Mouse (Mus musculus) granulocyte monocyte progenitor cell, adult 5-6 weeks (primary cell): Measurements from ENCODE around the gene Fryl. TPM values are rescaled to one million over a fixed set of nuclear protein-coding genes. Genes with fewer than 3 reads are reported as not detected.

ENCODE experiments used
- ATAC-seq: replicated peaks from 2 replicates; pipeline ENCODE4 v1.8.0; 2016; ENCODE audit warnings: mild to moderate bottlenecking, moderate TSS enrichment, inconsistent platforms; ENCODE audit not compliant: poor library complexity, severe bottlenecking
- total RNA-seq, 2 experiments: library from RNA; stranded (forward) in 1 of 2; stranded (reverse) in 1 of 2; fragments of 200-712, 200-1000 nt in 1 of 2; fragments of >200 nt in 1 of 2; fragmentation: Nextera tagmentation in 1 of 2; gene quantifications; 2 replicates each; pipeline ENCODE4 v1.2.3; 2014 to 2017

Gene Fryl
- total RNA-seq, 2 experiments from 2014 or later: 64.8 to 87.8 TPM

- no peak for ATAC-seq
These were observed 123.2 kb downstream of the Fryl start for GRCm38 (mm10) chr5:73132998-73133832.

GRCm38 (mm10) chr5:73130984-73131383 lies 125.4 kb downstream of the Fryl start:
- ATAC-seq: no peak

GRCm38 (mm10) chr5:73129871-73130270 lies 126.5 kb downstream of the Fryl start:
- ATAC-seq: no peak

- no peak for ATAC-seq
These were observed 136.3 kb downstream of the Fryl start for GRCm38 (mm10) chr5:73119969-73120725.

DNA sequence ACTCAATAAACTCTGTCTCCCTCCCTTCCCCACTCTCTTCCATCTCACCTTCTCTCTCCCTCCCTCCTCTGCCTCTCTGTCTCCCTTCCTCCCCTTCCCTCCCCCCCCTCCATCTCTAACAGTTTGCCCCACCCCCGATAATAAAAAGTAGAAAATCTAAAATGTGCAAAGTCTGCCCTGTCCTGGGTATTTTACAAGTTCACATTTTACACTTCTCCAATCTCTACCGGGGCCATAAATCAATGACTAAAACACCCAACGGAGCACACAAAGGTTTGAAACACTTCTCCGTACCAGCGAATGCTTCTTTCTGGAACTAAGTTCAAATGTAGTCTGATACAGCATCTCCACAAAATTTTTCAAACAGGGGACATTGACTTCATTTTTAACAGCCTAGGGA lies 136.9 kb downstream of the Fryl start:
- no peak for ATAC-seq

DNA sequence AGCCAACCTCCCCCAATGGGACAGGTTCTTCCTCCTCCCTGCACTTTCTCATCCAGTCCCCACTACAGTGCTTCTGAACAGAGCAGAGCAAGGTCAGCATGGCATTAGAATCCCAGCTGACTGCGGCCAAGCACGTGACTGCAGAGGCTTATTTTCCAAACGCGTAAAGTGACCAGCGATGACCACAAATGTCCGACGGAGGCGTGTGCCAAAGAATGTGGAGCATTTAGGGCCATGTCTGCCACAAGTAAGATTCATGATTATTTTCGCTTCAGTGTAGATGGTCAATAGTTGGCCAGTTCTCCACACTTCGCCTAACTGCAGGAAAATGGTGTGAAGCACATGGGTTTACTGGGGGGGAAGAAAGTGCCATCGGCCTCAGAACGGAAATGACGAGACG lies 137.6 kb downstream of the Fryl start:
- ATAC-seq: no peak

- ATAC-seq: peak; percentile 48; the same call in 1 of the 2 replicates
These were observed 141.5 kb downstream of the Fryl start for GRCm38 (mm10) chr5:73114878-73115277.

GRCm38 (mm10) chr5:73112331-73112730 lies 144.1 kb downstream of the Fryl start:
- no peak for ATAC-seq

DNA sequence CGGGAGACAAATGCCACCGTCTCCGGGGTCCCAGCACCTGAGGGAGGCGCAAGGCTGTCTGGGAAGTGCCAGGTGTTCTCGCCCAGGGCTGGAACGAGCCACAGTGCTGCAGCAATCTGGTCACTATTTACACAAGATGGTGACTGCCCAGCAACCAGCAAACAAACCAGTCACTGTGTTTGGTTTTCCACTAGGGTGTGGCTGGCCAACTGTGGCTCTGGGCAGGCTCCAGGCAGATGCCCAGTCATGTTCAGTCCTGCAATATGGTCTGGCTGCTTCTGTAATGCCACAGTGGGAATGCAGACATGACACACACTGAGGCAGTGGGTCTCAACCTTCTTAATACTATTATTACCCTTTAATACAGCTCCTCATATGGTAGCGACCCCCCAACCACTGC lies 152.8 kb downstream of the Fryl start:
- no peak for ATAC-seq

DNA sequence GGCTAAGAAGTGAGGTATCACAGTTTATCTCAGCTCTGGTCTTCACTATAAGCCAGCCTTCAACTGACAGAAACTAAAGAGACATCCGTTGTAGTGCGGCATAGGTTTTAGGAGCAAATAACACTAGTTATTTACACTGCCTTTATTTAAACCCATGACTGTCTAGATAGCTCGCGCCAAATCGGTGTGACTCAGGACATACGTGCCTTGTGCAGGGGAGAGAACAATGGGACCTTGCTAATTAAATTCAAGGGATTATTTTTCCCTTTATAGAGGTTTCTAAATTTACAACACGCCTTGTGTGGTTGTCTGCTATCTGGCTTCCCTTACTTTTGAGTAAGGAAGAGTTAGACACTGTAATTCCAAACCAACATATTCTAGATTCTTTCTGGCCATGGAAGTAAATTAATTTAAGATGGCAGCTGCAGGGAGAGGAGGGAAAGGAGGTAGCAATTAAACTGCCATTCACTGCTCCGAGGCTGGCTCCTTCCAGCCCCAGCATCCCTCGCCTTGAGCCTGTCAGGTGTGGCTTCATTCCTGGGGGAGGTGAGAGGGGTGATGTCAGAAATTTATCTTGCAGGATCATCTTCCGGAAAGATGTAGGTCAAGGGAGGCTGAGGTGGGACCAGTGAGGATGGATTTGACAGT lies 154.0 kb downstream of the Fryl start:
- no peak for ATAC-seq

DNA sequence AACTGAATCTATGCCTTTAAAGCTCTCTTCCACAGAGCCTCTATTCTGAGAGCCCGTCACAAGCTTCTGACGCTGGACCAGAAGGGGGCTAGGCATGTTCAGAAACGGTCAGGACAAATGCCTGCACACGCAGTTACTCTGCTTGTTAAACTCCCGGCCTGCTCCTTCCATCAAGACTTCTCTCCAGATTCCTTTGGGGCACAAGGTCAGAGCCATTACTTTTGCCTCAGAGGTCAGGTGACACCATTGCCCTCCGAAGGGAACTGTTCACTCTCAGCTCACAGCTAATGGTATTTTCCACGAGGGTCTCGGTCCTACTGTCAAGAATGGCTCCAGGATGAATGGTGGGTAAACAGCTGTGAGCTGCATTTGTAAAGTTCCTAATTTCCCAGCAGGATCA lies 164.2 kb downstream of the Fryl start:
- no peak for ATAC-seq

DNA sequence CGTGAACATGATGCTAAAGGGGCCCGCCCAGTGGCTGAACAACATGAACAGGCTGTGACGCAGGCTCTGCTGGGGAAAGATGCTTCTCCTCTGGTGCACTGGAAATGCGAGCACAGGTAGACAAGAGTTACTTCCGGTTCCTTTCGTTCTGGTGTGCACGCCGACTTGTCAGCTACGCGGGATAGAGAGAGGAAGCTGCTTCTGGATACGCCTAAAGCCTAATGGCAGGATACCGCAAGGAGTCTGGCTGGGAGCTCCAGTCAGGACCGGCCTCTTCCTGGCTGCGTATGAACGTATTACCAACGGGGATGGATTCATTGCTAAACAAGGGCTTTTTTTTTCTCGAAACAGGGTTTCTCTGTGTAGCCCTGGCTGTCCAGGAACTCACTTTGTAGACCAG lies 167.3 kb downstream of the Fryl start:
- ATAC-seq: no peak

DNA sequence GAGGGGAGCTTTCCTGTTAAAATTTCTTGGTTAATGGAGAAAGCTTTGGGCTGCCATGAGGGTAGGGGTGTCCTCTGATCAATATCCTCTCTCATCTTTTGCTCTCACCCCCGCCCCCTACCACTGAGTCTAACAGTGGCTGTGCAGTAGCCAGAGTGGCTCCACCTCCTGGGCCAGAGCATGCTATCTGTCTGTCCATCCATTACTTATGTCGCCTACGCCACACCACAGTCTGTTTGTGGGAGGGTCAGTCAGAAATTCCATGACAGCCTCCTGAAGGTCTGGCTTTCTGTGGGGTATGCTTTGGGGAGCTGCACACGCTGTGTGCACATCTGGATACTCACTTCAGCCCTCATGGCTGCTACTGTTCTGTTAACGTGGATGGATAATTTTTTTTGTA lies 174.9 kb downstream of the Fryl start:
- no peak for ATAC-seq

DNA sequence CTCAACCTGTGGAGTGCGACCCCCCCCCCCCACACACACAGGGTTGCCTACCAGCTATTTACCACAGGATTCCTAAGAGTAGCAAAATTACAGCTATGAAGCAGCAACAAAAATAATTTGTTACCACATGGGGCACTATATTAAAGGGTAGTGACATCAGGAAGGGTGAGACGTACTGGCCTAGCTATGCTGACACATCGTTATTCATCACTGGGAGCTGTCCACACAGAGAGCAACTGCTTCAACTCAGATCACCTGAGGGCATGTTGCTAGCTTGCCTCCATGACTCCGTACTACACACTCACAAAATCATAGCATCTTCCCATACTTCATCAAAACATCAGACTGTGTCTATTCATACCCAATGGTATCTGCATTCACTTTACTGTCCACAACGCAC lies 176.6 kb downstream of the Fryl start:
- no peak for ATAC-seq

GRCm38 (mm10) chr5:73071319-73071718 lies 185.1 kb downstream of the Fryl start:
- ATAC-seq: peak; percentile 89

GRCm38 (mm10) chr5:73066946-73067345 lies 189.5 kb downstream of the Fryl start:
- no peak for ATAC-seq

- peak; percentile 59 for ATAC-seq
These were observed 192.4 kb downstream of the Fryl start for GRCm38 (mm10) chr5:73063768-73064669.

DNA sequence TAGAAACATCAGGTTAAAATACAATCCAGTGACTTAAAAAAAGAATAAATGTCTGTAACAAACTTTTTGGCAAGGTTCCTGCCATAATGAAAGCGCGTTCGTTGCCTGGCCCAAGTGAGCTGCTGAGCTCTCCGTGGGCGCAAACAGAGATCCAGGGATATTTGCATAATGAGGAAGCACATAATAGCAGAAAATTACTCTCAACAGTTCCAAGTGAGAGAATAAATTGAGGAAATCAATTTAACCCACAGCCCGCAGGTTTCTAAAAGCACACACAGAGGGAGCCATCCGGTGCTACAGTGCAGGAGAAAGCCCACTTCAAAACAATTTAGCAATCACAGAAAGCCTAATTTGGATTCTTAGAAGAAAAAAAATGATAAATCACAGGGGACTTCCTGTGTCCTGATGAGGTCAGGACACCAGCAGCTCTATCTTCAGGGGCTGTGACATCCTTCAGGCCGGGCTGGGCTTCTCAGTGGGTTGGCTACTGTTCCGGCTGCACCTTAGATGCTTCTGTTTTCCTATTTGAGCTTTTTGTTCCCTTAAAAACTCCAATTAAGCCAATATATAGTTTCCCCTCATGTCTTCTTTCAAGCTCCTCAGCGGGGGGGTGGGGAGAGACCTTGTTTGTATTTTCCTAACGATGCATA lies 194.8 kb downstream of the Fryl start:
- no peak for ATAC-seq

GRCm38 (mm10) chr5:73056937-73057336 lies 199.5 kb downstream of the Fryl start:
- ATAC-seq: no peak

GRCm38 (mm10) chr5:73056457-73056856 lies 200.0 kb downstream of the Fryl start:
- ATAC-seq: 0 out of 2 replicates have a peak, but pooled peaks have one; percentile 33
